Mouse (Mus musculus) natural killer cell, adult 2 months (primary cell): ENCODE results near the gene Olfr325.

Experiments used
- DNase-seq, 2 experiments: peaks; one replicate each; pipeline ENCODE4 v3.0.0; 2022; ENCODE audit warnings: low spot score in 2 of 2

Olfr325 gene

GRCm38 (mm10) chr11:58630401-58630800 is 52.9 kb downstream of the Olfr325 start, which contains the start of gene Olfr323:
Olfr323 (minus strand) TSS chr11:58630501.
- no peak for DNase-seq
